Mouse (Mus musculus): ENCODE measurements around the gene Exog. TPM values are rescaled to one million over a fixed set of nuclear protein-coding genes. Genes with fewer than 3 reads are reported as not detected.

Exog gene
- polyA plus RNA-seq, 2 experiments from 2014 or later = 8.6 to 10.5 TPM

DNA sequence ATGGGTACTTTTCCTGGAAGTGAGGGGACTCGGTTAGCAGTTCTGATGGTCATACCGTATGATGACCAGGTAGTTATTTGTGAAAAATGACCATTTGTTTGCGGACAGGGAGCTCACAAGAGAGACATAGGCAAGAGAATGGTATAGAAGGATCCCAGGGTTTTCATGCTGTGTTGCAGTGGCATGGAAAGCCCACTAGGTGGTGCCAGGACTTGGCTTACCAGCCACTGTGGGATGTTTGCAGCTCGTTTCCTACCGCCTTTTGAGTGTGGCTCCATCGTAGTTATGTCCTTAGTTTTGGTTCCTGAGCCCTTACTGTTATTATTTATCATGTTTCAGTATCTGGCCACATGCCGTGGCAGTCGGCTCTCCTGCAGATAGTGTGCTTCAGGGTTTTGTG is 15.7 kb downstream of the Exog start:
- ATAC-seq = peak; percentile 64

DNA sequence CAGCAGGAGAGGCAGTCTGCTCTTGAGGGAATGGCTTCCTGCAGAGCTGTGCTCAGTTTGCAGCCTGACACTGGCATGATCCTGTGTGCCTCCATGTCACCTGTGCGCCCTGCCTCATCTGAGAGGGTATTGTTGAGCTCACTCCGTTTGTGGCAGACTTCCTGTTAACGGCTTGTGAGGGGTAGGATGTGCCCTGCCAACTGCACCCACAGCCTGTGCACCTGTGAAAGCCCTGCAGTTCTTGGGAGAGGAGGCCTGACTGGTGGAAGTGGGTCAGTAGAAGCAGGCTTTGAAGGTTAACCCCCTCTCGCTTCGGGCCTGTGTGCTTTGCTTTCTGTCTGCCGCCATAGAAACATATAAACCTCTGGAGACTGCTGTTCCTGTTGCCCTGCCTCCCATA is 20.3 kb downstream of the Exog start:
- no peak for ATAC-seq

DNA sequence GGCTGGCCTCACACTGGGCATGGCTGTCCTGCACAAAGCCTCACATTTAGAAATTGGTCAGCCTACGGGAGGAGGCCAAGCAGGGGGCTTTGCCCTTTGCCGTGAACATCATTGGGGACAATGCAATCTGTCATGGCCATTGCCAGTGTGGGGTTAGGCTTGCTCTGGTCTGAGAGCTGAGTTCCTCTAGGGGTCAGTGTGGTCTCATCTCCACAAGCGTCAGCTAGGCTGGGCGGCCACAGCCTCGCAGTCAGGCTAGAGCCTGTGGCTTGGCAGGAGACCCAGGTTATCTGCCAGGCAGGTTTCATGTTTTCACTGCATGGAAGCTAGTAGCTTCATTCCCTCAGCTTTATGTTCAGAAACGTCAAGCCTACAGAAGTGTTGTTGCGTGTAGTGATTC is 20.9 kb downstream of the Exog start:
- no peak for ATAC-seq

DNA sequence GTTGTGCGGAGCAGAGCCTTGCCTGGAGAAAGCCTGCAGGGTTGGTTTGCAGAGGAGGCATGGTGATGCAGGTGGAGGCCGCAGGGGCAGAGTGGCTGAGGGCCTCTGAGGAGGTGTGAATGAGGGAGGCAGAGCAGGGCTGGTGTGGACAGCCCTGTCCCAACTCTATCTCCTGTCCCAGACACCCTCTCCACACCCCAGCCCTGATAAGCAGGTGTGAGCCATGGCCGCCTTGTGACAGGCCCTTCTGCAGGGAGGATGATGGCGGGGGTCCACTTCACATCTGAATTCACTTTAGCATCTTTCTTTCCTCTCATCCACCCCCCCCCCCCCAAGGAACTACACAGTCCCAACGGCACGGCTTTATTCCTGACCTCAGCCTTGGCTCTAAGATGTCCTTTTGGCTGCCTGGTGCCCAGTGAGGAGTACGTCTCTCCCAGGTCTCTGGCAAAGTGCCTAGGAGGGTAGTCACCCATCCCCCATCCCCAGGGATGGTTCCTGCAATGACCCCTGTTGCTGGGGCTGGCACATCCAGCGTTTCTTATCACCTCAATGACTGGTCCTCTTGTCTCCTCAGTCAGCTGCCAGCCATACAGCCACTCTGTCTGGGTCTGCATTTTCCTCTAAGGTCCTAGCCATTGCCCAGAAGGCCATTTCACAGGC is 25.1 kb downstream of the Exog start:
- ATAC-seq = no peak

DNA sequence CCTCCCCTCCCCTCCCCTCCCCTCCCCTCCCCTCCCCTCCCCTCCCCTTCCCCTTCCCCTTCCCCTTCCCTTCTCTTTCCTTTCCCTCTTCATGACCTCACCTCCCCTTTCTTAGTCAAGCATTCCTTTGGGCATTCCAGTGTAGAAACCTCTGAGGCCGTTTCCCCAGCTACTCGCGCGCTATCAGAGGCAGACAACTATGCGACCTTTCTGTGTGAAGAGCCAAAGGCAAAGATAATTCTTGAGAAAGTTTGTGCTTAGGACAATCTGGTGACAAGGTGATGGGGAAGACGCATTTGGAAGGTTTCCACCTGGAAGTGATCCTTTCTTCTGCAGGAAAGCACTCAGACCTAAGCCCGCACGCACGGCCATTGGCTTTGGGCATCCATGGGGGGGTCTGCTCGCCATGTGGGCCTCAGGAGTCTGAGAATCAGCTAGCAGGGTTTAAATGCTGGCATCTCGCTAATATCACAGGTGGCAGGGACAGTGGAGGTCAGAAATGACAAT is 27.7 kb downstream of the Exog start:
- no peak for ATAC-seq

DNA sequence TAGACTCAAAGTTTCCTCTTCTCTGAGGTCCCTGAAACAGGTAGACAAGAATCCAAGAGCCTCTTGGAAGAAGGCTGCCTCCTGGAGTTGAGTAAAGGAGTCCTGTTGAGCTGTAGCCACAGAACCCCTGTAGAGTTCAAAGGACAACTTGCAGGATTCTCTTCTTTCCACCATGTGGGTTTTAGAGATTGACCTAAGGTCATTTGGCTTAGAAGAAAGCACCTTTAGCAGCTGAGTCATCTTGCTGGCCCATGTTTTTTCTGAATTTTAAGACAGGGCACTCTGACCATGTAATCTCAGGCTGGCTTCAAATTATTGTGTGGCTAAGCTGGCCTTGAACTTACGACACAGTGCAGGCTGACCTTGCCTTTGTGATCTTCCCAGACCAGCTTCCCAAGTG is 28.3 kb downstream of the Exog start:
- ATAC-seq = no peak

DNA sequence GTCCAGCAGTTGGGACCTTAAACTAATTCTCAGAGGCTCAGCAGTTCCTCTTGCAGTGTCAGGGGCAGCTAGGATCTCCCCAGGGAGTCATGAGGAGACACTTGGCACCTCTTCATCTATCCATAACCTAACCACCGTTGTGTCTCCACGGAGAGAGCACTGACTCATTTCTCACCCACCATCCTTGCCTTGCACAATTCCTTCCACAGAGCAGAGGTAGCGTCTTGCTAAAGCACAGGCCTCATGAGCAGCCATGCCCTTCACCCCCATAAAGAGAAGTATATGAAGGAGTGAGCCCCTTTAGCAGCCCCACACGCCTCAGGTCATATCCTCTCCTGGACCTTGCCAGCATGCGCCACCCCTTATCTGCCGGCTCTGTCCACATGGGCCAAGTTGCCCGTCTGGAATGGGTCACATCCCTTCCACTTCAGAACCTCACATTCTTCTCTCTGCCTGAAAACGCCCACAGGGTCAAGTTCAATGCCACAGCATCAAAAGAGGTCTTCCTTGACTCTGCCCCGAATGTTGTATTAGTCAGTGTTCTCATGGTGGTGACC is 28.9 kb downstream of the Exog start:
- ATAC-seq = no peak

DNA sequence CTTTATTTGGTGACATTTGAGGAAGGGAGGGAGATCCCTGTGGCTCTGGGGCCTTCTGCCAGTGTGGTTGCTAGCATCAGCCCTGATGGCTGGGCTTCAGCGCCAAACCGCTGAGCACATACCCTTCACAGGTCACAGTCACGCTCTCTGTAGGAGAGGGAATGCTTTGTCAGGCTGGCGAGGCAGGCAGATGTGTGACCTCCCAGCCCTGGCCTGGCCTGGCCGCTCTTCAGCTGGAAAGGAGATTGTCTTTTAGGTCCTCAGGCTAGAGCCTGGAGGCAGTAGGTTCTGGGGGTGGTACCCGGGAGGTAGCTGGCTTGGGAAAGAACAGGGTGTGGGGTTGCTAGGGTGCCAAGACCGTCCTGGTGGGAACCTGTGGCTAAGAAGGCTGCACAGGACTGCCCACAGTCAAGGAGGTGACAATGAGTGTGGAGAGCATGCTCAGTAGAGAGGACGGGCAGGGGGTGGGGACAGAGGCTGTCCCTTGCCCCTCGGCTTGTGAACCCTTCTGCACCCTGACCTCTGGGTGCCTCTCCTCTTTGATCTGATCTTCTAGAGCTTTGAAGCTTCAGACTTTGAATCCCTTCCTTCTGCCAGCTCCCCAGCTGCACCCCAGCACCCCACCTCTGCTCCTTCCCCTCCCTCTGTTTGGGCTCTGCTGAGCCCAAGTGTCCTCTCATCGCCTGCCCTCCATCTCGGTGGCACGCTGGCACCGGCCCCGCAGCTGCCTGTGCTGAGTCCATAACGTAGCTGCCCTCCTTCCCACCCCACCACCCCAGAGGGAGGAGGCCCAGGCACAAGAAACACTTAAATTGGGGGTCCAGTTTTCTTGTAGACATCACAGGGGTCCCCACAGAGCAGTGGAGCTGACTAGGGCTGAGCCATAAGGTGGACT is 30.2 kb downstream of the Exog start:
- ATAC-seq = no peak

DNA sequence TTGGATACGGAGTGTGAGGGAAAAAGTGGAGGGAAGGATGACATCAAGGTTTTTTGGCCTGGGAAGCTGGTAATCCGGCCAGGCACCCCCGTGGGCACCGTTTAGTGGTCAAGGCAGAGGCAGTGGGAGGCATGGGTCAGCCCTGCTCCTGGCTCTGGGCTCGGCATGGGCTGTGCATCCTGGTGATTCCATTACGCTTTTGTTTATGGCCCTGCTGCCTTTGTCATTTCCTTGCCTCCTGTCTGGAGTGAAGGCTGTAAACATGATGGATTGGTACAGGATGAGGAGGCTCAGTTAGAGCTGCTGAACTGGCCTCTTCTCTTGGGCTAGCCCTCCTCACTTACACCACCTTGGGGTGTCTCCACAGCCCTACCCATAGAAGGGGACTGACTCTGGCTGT is 33.0 kb downstream of the Exog start:
- ATAC-seq = no peak

DNA sequence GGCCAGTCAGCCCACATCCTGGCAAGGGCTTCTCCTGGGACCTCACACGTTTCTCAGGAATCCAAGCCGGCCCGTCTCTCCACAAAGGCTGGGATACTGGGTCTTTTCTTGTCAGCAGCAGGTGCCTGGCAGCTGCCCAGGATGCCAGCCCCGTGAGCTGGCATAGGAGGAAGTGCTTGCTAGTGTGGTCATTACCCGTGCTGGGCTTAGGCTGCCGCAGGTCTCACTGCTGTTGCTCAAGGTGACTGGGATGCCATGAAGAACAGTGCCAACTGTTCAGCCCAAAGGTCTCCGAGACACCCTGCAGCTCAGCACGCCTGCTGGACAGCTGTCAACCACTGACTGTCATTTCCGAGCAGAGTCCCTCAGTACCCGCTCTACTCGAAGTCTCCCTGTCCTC is 33.6 kb downstream of the Exog start:
- ATAC-seq = no peak

DNA sequence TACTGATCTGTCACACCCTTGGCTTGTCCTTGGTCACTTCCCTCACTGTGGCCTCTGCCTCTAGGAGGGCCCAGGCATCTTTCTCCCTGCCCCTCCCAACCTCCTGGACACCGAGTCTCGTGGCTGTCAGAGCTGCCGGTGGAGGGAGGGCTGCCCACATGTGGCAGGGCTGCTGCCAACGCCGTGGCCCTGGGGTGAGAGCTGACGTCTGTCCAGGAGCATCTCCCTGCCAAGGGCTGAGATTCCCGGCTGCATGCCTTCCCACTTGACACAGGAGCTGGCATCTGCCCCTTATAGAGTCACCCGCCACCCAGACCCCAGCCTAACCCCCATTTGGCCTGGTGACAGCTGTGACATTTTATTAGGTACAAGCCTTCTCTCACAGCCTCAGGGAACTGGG is 34.6 kb downstream of the Exog start:
- ATAC-seq = no peak

DNA sequence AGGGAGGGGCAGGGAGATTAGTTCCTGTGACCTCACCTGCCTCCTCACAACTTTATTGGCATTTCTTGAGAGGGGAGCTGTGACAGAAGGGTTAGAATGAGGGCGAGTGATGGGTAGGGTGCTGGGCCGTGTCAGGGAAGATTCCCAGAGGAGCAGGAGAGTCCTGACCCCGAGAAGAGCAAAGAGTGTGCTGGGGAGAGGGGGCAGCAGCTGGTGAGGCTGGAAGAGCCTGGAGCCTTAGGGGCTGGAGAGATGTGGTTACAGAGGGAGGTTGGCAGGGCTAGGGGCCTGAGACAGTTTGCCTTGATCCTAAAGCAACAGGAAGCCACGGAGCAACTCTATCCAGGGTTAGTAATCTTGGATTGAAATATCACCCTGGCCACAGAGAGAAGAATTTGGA is 36.9 kb downstream of the Exog start:
- ATAC-seq = no peak

DNA sequence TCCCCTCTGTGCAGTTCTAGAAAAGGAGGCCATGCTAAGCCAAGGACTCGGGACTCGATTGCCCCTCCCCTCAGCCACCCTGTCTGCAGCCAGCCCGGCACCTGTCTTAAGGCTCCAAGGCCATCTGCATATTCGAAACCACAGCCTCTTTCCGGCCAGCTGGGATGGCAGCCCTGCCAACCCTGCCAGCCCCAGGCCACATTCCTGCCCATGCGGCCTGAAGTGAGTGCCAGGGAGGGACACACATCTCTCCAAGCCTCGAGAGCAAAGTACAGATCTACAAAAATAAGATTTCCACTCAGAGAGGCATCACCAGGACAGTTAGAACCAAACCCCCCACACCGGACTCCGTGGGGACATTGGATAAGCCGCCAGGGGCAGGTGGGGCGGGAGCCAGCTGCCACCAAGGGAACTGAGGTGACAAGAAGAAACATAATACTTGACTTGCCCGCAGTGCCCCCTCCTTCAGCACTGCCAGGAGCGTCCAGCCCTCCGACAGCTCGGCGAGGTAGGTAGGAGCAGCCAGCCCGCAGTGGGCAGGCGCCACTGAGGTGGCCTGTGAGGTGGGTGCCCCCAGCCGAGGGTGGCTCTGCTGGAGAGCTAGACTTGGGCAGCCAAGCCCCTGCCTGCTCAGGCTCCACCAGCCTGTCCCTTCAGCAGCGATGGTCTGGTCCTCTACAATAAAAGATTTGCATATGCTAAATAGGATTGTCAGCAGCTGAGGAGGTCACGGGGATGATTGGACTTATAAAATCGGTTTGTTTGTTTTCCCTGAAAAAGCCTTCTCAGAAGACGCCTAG is 39.0 kb downstream of the Exog start:
- ATAC-seq = no peak

DNA sequence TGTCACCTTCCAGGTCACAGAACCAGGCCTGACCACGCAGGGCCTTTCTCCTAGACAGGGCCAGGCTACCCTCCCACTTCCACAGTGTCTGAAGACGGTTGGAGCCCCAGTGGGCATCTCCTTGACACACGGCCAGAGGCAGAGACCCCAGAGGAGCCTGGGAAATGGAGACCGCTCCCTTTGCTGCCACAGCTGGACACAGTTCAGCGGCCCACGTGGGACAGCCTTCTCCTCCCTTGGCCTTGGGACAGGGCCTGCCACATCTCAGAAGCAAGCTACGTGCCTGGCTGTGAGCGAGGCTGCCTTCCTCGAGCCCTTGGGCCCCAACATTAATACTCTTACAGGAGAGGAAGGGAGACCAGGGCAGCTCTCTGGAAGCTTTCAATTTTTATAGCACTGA is 39.7 kb downstream of the Exog start:
- no peak for ATAC-seq

DNA sequence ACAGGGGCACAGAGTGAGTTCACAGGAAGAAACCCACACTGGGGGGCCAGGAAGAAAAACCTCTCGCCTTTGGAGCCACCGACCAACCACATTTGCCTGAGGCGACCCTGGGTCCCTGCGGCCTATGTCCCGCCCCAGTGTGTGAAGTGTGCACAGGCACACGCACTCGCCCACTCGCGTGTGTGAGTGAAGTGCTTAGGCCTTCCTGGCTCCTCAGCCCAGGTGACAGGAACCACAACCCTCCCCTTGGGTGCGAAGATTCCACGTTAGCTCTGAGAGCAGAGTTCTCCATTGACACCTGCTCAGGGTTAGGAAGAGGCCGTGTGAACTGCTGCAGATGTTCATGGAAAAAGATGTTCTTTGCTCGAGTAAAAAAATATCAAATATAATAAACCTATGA is 40.1 kb downstream of the Exog start:
- ATAC-seq = no peak

DNA sequence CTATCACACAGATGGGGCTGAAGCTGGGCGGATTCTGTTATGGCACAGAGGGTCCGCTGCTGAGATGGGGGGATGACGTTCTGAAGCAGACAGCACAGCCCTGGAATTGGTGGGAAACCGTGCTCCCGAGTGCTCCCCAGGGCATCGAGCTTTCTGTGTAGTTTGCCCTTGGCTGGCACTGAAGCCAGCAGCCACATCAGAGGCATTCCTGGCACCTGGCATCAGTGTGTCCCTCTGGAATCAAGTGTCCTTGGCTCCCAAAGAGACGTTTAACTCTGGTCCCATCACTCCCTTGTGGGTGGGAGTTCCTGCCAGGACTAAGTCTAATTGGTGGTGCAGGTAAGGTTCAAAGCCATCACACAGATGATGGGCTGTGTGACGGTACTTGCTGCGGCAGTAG is 51.6 kb downstream of the Exog start:
- no peak for ATAC-seq

DNA sequence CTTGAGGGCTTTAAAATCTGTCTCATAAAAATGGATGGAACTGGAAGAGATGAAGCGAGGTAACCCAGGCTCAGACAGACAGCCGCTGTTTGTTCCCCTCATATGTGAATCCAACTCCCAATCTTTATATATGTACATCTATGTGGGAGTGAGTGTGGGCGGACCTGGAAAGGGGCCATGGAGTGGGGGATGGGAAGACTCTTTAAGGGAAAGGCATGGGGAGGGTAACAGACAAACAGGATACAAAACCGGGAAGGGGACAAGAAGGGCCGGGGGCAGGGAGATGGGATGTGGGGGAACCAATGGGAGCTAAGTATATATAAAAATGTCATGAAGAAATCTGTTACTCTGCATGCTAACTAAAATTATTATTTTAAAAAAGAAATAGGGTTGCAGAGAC is 52.2 kb downstream of the Exog start:
- no peak for ATAC-seq

DNA sequence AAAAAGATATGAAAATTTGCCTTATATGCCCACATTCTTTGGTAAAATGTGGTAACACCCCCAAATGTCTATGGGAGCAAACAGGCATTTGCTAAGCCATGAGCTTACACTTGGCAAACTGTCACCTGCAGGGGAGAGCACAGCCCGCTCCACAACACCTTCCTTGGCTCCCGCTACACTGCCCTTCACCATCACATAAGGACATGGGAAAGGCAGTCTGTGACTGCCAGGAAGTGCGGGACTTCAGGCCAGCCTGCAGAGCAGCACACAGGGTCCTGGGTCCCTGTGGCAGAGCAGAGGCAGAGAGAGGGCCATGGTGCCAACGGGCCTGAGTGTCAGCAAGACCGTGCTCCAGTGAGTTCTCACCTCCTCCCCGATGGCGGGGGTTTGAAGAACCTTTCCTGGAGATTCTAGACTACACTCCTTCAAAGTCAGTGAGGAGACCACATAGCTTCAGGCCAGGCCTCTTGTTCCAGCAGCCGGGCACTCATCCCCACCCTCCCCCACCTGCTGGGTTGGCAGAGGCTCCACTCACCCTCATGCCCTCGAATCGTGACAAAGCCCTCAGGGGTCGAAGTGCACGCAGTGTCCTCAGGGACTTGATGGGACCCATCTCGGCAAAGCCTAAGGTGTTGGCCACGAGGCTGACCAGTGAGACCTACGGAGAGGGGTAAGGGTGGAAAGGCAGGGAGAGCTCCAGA is 53.0 kb downstream of the Exog start:
- ATAC-seq = no peak

DNA sequence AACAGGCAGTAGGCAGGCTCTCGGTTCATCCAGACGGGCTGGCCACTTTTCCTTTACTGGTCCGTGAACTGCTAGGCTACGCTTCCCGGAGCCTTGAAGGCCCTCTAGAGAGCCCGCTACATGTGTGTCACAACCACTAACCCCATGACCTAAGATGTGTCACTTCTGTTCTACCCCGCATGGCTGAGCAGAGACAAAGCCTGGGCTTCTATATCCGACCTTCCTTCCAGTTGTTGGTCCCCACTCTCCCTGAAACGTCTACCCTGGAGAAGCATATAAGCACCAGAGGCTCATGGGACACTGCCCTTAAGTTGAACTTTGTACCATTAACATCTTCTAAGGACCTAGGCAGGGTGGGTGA is 53.5 kb downstream of the Exog start:
- ATAC-seq = no peak

DNA sequence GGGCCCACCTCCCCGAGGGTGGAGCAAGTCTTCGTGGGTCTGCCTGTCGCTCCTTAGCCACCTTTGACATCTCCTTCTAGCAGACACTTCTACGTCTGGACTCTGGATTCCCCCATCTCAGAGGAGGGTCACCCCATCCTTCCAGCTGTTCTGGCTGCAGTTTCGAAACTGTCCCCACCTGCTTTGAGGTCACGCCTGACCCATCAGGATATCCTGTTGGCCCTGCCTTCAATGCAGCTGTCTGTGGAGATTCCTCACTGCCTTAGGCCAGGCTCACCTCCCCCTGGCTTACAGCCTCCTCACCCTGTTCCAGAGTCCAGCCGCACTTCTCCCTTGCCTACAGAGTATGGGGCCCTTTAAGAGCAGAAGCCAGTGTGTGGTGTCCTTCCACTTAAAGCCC is 54.1 kb downstream of the Exog start:
- no peak for ATAC-seq

DNA sequence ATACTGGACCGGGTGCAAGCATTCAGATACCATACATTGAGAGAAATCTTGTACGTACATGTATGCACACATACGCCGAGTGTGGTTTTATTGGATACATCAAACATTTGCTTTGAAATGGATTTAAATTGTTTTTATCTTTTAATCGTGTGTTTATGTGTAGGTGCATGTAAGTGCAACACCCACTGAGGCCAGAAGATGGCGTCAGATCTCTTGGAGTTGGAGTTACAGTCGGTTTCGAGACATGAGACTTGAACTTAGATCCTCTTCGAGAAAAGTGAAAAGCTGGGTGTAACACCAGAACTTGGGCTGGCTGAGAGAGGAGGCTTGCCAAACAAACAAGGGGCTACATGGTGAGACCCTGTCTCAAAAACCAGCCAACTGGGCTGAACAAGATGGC is 58.9 kb downstream of the Exog start:
- ATAC-seq = no peak

DNA sequence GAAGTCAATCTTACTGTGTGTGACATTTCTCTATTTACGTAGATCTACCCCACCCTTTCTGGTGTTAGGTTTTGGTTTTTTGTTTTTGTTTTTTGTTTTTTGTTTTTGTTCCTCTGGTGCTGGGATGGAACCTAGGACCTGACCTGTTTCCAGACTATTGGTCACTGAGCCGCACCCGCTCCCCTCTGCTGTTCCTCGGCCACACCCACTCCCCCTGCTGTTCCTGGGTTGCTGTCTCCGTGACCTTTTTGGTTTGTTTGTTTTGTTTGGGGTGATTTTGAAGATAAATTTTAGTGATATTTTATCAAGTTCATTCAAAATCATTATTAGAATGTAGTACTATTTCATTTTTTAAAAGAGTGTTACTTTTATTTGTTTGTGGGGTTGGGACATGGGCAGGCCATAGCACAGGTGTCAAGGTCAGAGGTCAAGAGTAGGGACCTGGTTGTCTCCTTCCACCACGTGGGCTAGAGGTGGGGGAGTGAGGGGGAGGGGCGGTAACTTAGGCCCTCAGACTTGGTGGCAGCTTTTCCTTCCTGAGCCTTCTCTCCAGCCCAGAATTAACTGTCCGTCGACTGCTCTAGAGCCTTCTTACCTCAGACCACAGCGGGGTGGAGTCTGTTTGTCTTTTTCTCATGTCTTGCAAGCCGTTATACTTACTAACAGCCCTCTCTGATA is 60.4 kb downstream of the Exog start:
- ATAC-seq = no peak

Data from activated CD4-positive, CD25-positive, alpha-beta regulatory T cell, adult 4 months (primary cell).